Mouse (Mus musculus) liver, embryonic 14.5 days (tissue): ENCODE data around the gene Gm4707. TPM values are rescaled to one million over a fixed set of nuclear protein-coding genes. Genes with fewer than 3 reads are reported as not detected.

Experiments used
- ATAC-seq: fragments of 200-750 bp; cut with Nextera tagmentation; 2 replicates; pipeline ENCODE4 v1.8.0; 2017; ENCODE audit warnings: moderate number of reproducible peaks, mild to moderate bottlenecking, moderate library complexity; ENCODE audit not compliant: insufficient read depth
- DNase-seq, 3 experiments: peaks; one replicate each; pipeline ENCODE4 v3.0.0-alpha.2; 2012 to 2013; ENCODE audit warnings: low read depth in 3 of 3, low spot score in 3 of 3
- H3K27ac ChIP-seq: fragments of 300-500 bp; sonication (generic); 2 replicates; pipeline ENCODE4 v1.5.1; 2014; ENCODE audit warnings: moderate library complexity, mild to moderate bottlenecking, control low read depth, inconsistent platforms
- H3K27me3 ChIP-seq: fragments of 300-500 bp; sonication (generic); 2 replicates; pipeline ENCODE4 v1.6.1; 2014; ENCODE audit warnings: mild to moderate bottlenecking, low read length, moderate library complexity; ENCODE audit not compliant: control insufficient read depth, insufficient read depth
- H3K36me3 ChIP-seq: fragments of 300-500 bp; sonication (generic); replicated peaks from 2 replicates; pipeline ENCODE4 v1.6.1; 2014; ENCODE audit warnings: low read depth; ENCODE audit not compliant: control insufficient read depth, insufficient read depth
- H3K4me1 ChIP-seq, 2 experiments: fragments of 200-500 bp in 1 of 2; fragments of 300-500 bp in 1 of 2; sonication (generic) in 1 of 2; replicated peaks; 2 replicates each; pipeline ENCODE4 v1.6.1; 2012 to 2014; ENCODE audit warnings: antibody characterized with exemption in 1 of 2, inconsistent platforms in 1 of 2, low read length in 1 of 2; ENCODE audit not compliant: control insufficient read depth in 2 of 2, insufficient read depth in 2 of 2
- H3K4me2 ChIP-seq: fragments of 300-500 bp; sonication (generic); 2 replicates; pipeline ENCODE4 v1.6.1; 2014; ENCODE audit warnings: low read depth, mild to moderate bottlenecking, control low read depth, moderate library complexity
- H3K4me3 ChIP-seq, 2 experiments: fragments of 200-500 bp in 1 of 2; fragments of 300-500 bp in 1 of 2; sonication (generic) in 1 of 2; 2 replicates each; pipeline ENCODE4 v1.5.1; 2012 to 2014; ENCODE audit warnings: low read depth in 2 of 2, low read length in 2 of 2, mild to moderate bottlenecking in 2 of 2, control low read depth in 1 of 2, inconsistent platforms in 1 of 2, moderate library complexity in 1 of 2; ENCODE audit not compliant: insufficient read depth in 1 of 2
- H3K9ac ChIP-seq: fragments of 300-500 bp; sonication (generic); replicated peaks from 2 replicates; pipeline ENCODE4 v1.6.1; 2014; ENCODE audit warnings: mild to moderate bottlenecking, control low read depth, moderate library complexity
- H3K9me3 ChIP-seq: fragments of 300-500 bp; sonication (generic); 2 replicates; pipeline ENCODE4 v1.6.1; 2016; ENCODE audit warnings: low read length, mixed read lengths; ENCODE audit not compliant: control insufficient read depth
- CTCF ChIP-seq: IDR thresholded peaks from 2 replicates; pipeline ENCODE4 v1.5.1; 2016; ENCODE audit warnings: antibody characterized with exemption, low read depth, control low read depth
- EP300 ChIP-seq: IDR thresholded peaks from 2 replicates; pipeline ENCODE4 v1.6.1; 2016; ENCODE audit warnings: antibody characterized with exemption, low read depth
- WGBS: fragments of 180-500 bp; shearing (Covaris S2); extraction: QIAGEN DNeasy Blood & Tissue Kit; methylation state at CpG from one replicate; pipeline ENCODE4 v1.1.7; 2014; ENCODE audit not compliant: insufficient replicate concordance; 5-methylcytosine and 5-hydroxymethylcytosine counted together
- polyA plus RNA-seq, 2 experiments: library from polyadenylated mRNA; depleted of rRNA in 1 of 2; stranded (reverse) in 1 of 2; unstranded in 1 of 2; fragments of >200 nt; fragmentation: Nextera tagmentation in 1 of 2; extraction: Ambion mirVana in 1 of 2; gene quantifications; 2 replicates each; pipeline versions ENCODE4 v1.2.1 to v1.2.3; 2012 to 2014

Gene Gm4707
- polyA plus RNA-seq, 2 experiments = 0.15 to 0.19 TPM

DNA sequence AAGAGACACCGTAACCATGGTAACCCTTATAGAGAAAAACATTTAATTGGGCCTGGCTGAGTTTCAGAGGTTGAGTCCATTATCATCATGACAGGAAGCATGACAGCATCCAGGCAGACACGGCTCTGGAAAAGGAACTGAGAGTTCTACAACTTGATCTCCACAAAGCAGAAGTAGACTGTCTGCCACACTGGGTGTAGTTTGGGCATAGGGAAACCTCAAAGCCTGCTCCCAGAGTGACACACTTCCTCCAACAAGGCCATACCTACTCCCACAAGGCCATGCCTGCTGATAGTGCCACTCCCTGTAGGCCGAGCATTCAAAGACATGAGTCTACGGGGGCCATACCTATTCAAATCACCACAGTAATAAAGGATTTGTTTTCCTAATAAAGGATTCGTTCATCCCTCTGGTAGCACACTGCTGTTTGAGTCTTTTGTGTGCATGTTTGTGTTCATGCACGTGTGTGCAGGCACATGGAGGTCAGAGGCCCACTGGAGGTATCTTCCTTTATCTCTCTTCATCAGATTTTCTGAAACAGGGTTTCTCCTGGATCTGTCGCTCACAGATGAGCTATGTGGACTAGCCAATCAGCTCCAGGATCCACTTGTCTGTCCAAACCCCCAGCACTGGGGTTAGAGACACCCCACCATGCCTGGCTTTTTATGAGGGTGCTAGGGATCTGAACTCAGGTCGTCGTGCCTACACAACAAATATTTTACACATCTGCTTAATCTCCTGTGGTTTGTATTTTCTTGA, 30.2 kb upstream of the Gm4707 start:
- Histone ChIP-seq H3K27ac (peak overlapping the region; percentile 33), H3K4me3 (no peak overlapping the region), H3K9me3 (no peaks in the 10 kb centered on the region), H3K4me2 (no peak overlapping the region), H3K27me3 (no peaks in the 10 kb centered on the region), H3K36me3 (peaks cover 2% of the 10 kb centered on the region; the same call in 1 of the 2 replicates), H3K9ac (no peak overlapping the region), H3K4me1 (peaks cover 16 to 27% of the 10 kb centered on the region in 2 experiments)
- DNase-seq = no peak
- TF ChIP-seq EP300 (peak; percentile 28; the same call in 1 of the 2 replicates), CTCF (no peak)
- ATAC-seq = peak; percentile 65
- 49% methylated on average over 9 of the region's 9 CpGs for WGBS

DNA sequence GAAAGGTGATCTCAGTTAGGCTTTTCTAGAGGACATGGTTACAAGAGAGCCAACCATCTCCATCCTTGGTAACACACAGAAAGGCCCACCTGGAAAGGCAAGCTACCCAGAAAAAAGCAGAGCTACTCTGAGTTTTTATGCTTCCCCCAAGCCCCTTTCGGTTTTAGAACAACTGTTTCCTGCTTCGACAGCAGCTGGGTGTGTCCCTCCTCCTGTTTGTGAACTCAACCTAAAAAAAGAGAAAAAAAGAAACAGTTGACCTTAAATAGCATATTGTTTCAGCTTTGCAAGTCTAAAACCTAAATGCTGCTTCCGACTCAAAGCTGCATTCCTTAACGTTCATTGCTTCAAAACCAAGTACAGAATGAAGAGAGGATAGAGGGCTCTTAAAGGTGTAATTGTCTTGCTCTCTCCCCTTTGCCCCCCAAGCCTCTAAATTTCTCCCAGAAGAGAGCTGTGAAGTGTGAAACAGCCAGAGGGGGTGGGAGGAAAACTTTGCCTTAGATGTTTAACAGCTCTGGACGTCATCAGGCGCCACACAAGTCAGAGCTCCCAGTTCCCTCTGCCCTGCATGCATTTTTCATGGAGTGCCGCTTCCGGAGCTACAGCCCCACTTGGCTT, 26.6 kb upstream of the Gm4707 start:
- H3K9ac ChIP-seq = peak overlapping the region; percentile 69
- 24% methylated on average over 8 of the region's 8 CpGs for WGBS
- TF ChIP-seq EP300 (no peak), CTCF (no peak)
- no peak for ATAC-seq
- peak overlapping the region; percentile 45 to 48 for H3K4me3 ChIP-seq
- no peaks in the 10 kb centered on the region for H3K9me3 ChIP-seq
- DNase-seq = no peak
- H3K27ac ChIP-seq = peak overlapping the region; percentile 30; the same call in 1 of the 2 replicates
- H3K27me3 ChIP-seq = no peaks in the 10 kb centered on the region
- H3K4me2 ChIP-seq = peak overlapping the region; percentile 72
- peaks cover 16 to 28% of the 10 kb centered on the region in 2 experiments for H3K4me1 ChIP-seq
- no peaks in the 10 kb centered on the region for H3K36me3 ChIP-seq

DNA sequence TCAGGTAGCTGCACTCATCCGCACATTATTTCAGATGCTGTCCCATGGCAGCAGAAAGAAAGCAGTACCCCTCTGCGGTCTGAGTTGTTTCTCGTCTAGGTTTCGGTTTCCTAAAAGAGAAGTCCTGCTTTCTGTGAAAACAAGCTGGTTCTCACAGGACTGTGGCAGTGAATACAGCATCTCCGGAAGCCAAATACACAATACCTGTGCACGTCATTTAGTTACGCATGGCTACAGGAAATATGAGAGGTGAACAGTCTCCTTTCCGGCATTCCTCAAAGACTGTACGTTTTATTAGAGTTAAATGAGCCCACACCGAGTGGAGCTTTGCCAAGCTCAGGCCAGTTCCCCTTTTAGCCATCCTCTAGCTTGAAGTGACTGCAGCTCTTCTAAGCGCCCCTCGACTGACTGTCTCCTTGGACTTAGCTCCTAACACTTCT, 26.1 kb upstream of the Gm4707 start:
- no peaks in the 10 kb centered on the region for H3K27me3 ChIP-seq
- TF ChIP-seq EP300 (no peak), CTCF (no peak)
- H3K4me1 ChIP-seq = peaks cover 16 to 23% of the 10 kb centered on the region in 2 experiments
- H3K36me3 ChIP-seq = no peaks in the 10 kb centered on the region
- peak overlapping the region; percentile 72 for H3K4me2 ChIP-seq
- peak overlapping the region; percentile 69 for H3K9ac ChIP-seq
- DNase-seq = no peak
- no peak for ATAC-seq
- H3K27ac ChIP-seq = peak overlapping the region; percentile 30
- 20% methylated on average over 12 of the region's 12 CpGs for WGBS
- H3K4me3 ChIP-seq = peak overlapping the region; percentile 45 to 48
- H3K9me3 ChIP-seq = no peaks in the 10 kb centered on the region

DNA sequence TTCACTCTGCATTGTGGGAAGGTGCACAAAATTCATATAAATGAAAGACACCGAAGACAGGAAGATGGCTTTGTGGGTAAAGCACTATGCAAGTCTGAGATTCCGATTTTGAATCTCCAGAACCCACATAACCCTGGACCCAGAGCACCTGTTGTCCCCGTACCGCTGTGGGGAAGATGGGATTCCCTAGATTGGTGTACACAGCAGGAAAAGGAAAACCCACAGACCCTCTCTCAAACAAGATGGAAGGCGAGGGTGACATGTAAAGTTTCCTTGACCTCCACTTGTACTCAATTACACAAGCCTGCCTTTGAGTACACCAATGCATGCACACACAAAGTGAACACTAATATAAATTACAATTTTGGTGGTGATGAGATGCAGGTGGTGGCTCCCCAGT, 25.0 kb upstream of the Gm4707 start:
- ATAC-seq = no peak
- H3K27me3 ChIP-seq = no peaks in the 10 kb centered on the region
- H3K4me2 ChIP-seq = no peak overlapping the region
- H3K9ac ChIP-seq = no peak overlapping the region
- no peak for TF ChIP-seq EP300
- TF ChIP-seq CTCF = no peak
- H3K4me3 ChIP-seq = no peak overlapping the region
- peaks cover 7 to 12% of the 10 kb centered on the region in 2 experiments for H3K4me1 ChIP-seq
- WGBS = 79% methylated on average over 5 of the region's 5 CpGs
- no peaks in the 10 kb centered on the region for H3K9me3 ChIP-seq
- H3K27ac ChIP-seq = no peak overlapping the region
- no peak for DNase-seq
- no peaks in the 10 kb centered on the region for H3K36me3 ChIP-seq

DNA sequence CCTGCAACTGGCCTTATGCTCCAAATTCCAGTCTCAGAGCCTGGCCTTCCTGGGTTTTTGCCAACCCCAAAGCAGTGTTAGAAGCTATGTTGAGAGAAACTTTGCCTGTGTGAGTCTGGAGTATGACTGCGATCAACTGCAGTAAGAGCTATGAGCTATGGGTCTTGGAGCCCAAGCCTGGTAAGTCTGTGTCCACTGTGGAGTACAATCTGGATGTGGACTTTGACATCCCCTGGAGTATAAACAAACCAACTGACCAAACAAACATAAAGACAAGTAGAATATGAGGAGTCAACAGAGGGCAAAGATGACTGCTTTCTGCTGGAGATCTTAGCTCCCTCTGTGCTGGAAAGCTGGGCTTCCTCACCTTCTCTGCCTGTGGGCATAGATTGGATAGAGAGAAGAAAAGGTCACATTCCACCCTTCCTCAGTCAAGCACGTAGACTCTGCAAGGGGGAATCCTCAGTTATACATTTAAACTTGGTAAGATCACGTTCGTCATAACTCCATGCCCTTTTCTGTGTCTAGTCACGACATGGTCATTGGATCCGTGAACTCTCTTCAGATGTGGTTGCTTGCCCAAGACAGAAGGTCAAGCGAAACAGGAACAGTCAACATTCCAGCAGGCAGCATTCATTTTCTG, 23.8 kb upstream of the Gm4707 start:
- no peaks in the 10 kb centered on the region for H3K27me3 ChIP-seq
- no peak overlapping the region for H3K9ac ChIP-seq
- TF ChIP-seq EP300 (no peak), CTCF (no peak)
- no peak overlapping the region for H3K27ac ChIP-seq
- H3K36me3 ChIP-seq = no peaks in the 10 kb centered on the region
- H3K4me2 ChIP-seq = no peak overlapping the region
- DNase-seq (no peak), ATAC-seq (no peak)
- H3K4me3 ChIP-seq = no peak overlapping the region
- H3K4me1 ChIP-seq = peaks cover 4 to 10% of the 10 kb centered on the region in 2 experiments
- H3K9me3 ChIP-seq = no peaks in the 10 kb centered on the region
- 77% methylated on average over 7 of the region's 7 CpGs for WGBS
